Mouse (Mus musculus) forebrain, postnatal 0 days (tissue): Measurements from ENCODE around the gene Pxdc1. TPM values are rescaled to one million over a fixed set of nuclear protein-coding genes. Genes with fewer than 3 reads are reported as not detected.

ENCODE experiments used
- ATAC-seq: fragments of 200-750 bp; cut with Nextera tagmentation; 2 replicates; pipeline ENCODE4 v1.8.0; 2017; ENCODE audit warnings: mild to moderate bottlenecking, moderate library complexity
- DNase-seq: peaks from one replicate; pipeline ENCODE4 v3.0.0-alpha.2; 2015
- H3K27ac ChIP-seq: fragments of 300-500 bp; sonication (generic); 2 replicates; pipeline ENCODE4 v1.5.1; 2014; ENCODE audit warnings: low read depth, mild to moderate bottlenecking, antibody characterized with exemption, low read length, moderate library complexity, mixed read lengths
- H3K27me3 ChIP-seq: fragments of 300-500 bp; sonication (generic); 2 replicates; pipeline ENCODE4 v1.6.1; 2014; ENCODE audit warnings: mild to moderate bottlenecking, low read length, mixed read lengths; ENCODE audit not compliant: insufficient read depth
- H3K36me3 ChIP-seq: fragments of 300-500 bp; sonication (generic); 2 replicates; pipeline ENCODE4 v1.6.1; 2014; ENCODE audit warnings: mild to moderate bottlenecking, moderate library complexity; ENCODE audit not compliant: insufficient read depth
- H3K4me1 ChIP-seq: fragments of 300-500 bp; sonication (generic); 2 replicates; pipeline ENCODE4 v1.6.1; 2014; ENCODE audit warnings: antibody characterized with exemption; ENCODE audit not compliant: insufficient read depth
- H3K4me2 ChIP-seq: fragments of 300-500 bp; sonication (generic); 2 replicates; pipeline ENCODE4 v1.6.1; 2014; ENCODE audit warnings: low read depth, mild to moderate bottlenecking, moderate library complexity
- H3K4me3 ChIP-seq: fragments of 300-500 bp; sonication (generic); 2 replicates; pipeline ENCODE4 v1.5.1; 2014; ENCODE audit warnings: low read depth, low read length, mixed read lengths
- H3K9ac ChIP-seq: fragments of 300-500 bp; sonication (generic); 2 replicates; pipeline ENCODE4 v1.6.1; 2014; ENCODE audit warnings: mild to moderate bottlenecking
- H3K9me3 ChIP-seq: fragments of 300-500 bp; sonication (generic); 2 replicates; pipeline ENCODE4 v1.6.1; 2016; ENCODE audit warnings: low read length
- CTCF ChIP-seq: sonication (generic); IDR thresholded peaks from 2 replicates; pipeline ENCODE4 v1.5.1; 2016; ENCODE audit warnings: antibody characterized with exemption, control low read depth, low read depth
- WGBS: fragments of 180-500 bp; shearing (Covaris S2); extraction: QIAGEN DNeasy Blood & Tissue Kit; methylation state at CpG from one replicate; pipeline ENCODE4 v1.1.7; 2014; 5-methylcytosine and 5-hydroxymethylcytosine counted together
- polyA plus RNA-seq: library from polyadenylated mRNA; unstranded; fragments of >200 nt; fragmentation: Nextera tagmentation; extraction: Ambion mirVana; gene quantifications from 2 replicates; pipeline ENCODE4 v1.2.1, GENCODE M21; 2015
- total RNA-seq: library from RNA; depleted of rRNA; stranded (reverse); fragments of >200 nt; gene quantifications from 2 replicates; pipeline ENCODE4 v1.2.3, GENCODE M21; 2014; rRNA removed

The Pxdc1 gene
- total and polyA plus RNA-seq, 2 experiments from 2014 or later: 6.3 to 10.6 TPM

DNA sequence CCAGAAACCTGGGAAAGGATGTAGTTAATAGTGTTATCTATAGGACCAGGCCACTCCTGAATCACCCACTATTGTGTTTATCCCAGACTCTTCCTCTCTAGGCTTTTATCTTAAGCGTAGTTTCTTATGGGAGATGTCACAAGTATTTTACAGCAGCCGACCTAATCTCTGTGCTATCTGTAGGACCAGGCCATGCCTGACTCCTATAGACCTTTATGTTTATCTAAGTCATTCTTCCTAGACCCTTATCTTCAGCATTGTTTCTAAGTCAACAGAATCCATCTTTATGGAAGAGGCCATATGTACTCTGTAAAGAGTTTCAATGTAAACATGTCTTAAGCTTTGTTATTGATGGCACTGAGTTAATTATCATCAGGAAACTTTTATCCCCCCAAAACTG is 50.5 kb downstream of the Pxdc1 start:
- ATAC-seq (no peak), DNase-seq (no peak)
- no peak overlapping the region for H3K9ac ChIP-seq
- no peaks in the 10 kb centered on the region for H3K4me1 ChIP-seq
- H3K4me2 ChIP-seq: no peak overlapping the region
- WGBS: 83% methylated on average over 2 of the region's 2 CpGs
- no peak overlapping the region for H3K4me3 ChIP-seq
- no peak for TF ChIP-seq CTCF
- no peak overlapping the region for H3K27ac ChIP-seq
- H3K27me3 ChIP-seq: no peaks in the 10 kb centered on the region
- H3K9me3 ChIP-seq: no peaks in the 10 kb centered on the region
- no peaks in the 10 kb centered on the region for H3K36me3 ChIP-seq

DNA sequence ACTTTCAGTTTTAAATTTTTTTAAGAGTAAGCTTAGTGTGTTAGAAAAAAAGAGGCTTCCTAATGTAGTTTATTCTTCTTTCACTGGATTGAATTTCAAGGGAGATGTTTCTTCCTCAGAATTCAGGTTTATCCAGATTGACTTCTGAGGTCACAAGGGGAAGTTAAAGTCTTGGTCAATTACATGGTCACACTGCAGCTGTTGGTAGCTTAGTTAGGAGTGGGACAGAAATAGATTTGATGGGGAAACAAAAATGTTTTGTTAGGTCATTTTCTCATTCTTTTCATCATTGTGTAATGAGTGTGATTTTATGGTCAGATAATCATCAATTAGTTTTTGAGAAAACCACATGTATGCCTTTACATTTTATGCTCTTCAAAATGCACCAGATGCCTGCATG is 56.5 kb downstream of the Pxdc1 start:
- H3K9ac ChIP-seq: no peak overlapping the region

More for the DNA sequence above, 56.5 kb downstream of the Pxdc1 start:
- Histone ChIP-seq H3K4me3 (no peak overlapping the region), H3K9me3 (no peaks in the 10 kb centered on the region), H3K36me3 (no peaks in the 10 kb centered on the region), H3K4me2 (no peak overlapping the region), H3K27ac (no peak overlapping the region), H3K27me3 (no peaks in the 10 kb centered on the region), H3K4me1 (no peaks in the 10 kb centered on the region)
- TF ChIP-seq CTCF: no peak
- ATAC-seq (no peak), DNase-seq (no peak)

Other genes with a start within 250 kb of the Pxdc1 start
- gene Fam50b, start 81.4 kb upstream of the Pxdc1 start, total RNA-seq: 0.19 TPM in 1 of 2 replicates, not detected in the other
- gene Fam50b, start 81.4 kb upstream of the Pxdc1 start, polyA plus RNA-seq: 0.15 and 0.29 TPM in 2 replicates
- gene Prpf4b, start 221.8 kb upstream of the Pxdc1 start, total RNA-seq: 46.9 and 52.7 TPM in 2 replicates
- gene Prpf4b, start 221.8 kb upstream of the Pxdc1 start, polyA plus RNA-seq: 40.9 and 45.7 TPM in 2 replicates